Mouse (Mus musculus) megakaryocyte, embryonic 14.5 days (primary cell): ENCODE measurements around the gene Dnaic2. TPM values are rescaled to one million over a fixed set of nuclear protein-coding genes. Genes with fewer than 3 reads are reported as not detected.

Source experiments
- H3K27me3 ChIP-seq: replicated peaks from 2 replicates; pipeline ENCODE3; 2012; ENCODE audit warnings: inconsistent platforms
- H3K36me3 ChIP-seq: replicated peaks from 2 replicates; pipeline ENCODE3; 2012; ENCODE audit warnings: low read length, inconsistent platforms, mixed read lengths
- H3K4me1 ChIP-seq: 2 replicates; pipeline ENCODE4 v1.6.1; 2012; ENCODE audit warnings: inconsistent platforms
- H3K4me3 ChIP-seq: replicated peaks from 2 replicates; pipeline ENCODE3; 2012; ENCODE audit warnings: moderate library complexity, mild to moderate bottlenecking, inconsistent platforms
- H3K9me3 ChIP-seq: 2 replicates; pipeline ENCODE4 v1.6.1; 2012; ENCODE audit warnings: inconsistent platforms
- FLI1 ChIP-seq: IDR thresholded peaks from 2 replicates; pipeline ENCODE4 v1.6.1; 2012; ENCODE audit warnings: low read length, inconsistent platforms, mixed read lengths
- GATA1 ChIP-seq: IDR thresholded peaks from 3 replicates; pipeline ENCODE4 v1.6.1; 2012; ENCODE audit warnings: mixed read lengths, low read length, inconsistent platforms, borderline replicate concordance
- polyA plus RNA-seq: library from polyadenylated mRNA; stranded (reverse); fragments of >175 nt; gene quantifications from 2 replicates; pipeline ENCODE4 v1.2.3, GENCODE M21; 2012; ENCODE audit warnings: low replicate concordance; ENCODE audit not compliant: insufficient read depth

The Dnaic2 gene
- 7.0 TPM in 1 of 2 replicates, not detected in the other for polyA plus RNA-seq

GRCm38 (mm10) chr11:114726965-114727825 lies at the start of gene Dnaic2:
Gene Dnaic2, plus strand, starts transcription at chr11:114727408.
- Histone ChIP-seq H3K9me3 (peaks cover 21% of the 10 kb centered on the region), H3K4me3 (peak within 1 kb of the TSS; percentile 56), H3K36me3 (no peaks in the 10 kb centered on the region), H3K27me3 (peaks cover 76% of the 10 kb centered on the region), H3K4me1 (peaks cover 20% of the 10 kb centered on the region)
- TF ChIP-seq FLI1 (no peak), GATA1 (no peak)

- no peaks in the 10 kb centered on the region for H3K36me3 ChIP-seq
- H3K4me3 ChIP-seq, result peak overlapping the region; percentile 42
- TF ChIP-seq FLI1 (no peak), GATA1 (no peak)
- H3K27me3 ChIP-seq, result peaks cover 44% of the 10 kb centered on the region
- H3K9me3 ChIP-seq, result peaks cover 5% of the 10 kb centered on the region; the same call in 1 of the 2 replicates
- H3K4me1 ChIP-seq, result peaks cover 77% of the 10 kb centered on the region
Observed at GRCm38 (mm10) chr11:114679582-114679981, 47.6 kb upstream of the Dnaic2 start.

GRCm38 (mm10) chr11:114680291-114680690 lies 46.9 kb upstream of the Dnaic2 start:
- H3K36me3 ChIP-seq, result no peaks in the 10 kb centered on the region
- H3K27me3 ChIP-seq, result peaks cover 49% of the 10 kb centered on the region
- no peak overlapping the region for H3K4me3 ChIP-seq
- H3K9me3 ChIP-seq, result peaks cover 5% of the 10 kb centered on the region; the same call in 1 of the 2 replicates
- peaks cover 77% of the 10 kb centered on the region for H3K4me1 ChIP-seq
- no peak for TF ChIP-seq GATA1

- Histone ChIP-seq H3K4me1 (peaks cover 75% of the 10 kb centered on the region), H3K36me3 (no peaks in the 10 kb centered on the region), H3K27me3 (peaks cover 49% of the 10 kb centered on the region), H3K9me3 (peaks cover 5% of the 10 kb centered on the region; the same call in 1 of the 2 replicates), H3K4me3 (no peak overlapping the region)
- TF ChIP-seq FLI1 (no peak), GATA1 (no peak)
Observed at GRCm38 (mm10) chr11:114681054-114681453, 46.2 kb upstream of the Dnaic2 start.

GRCm38 (mm10) chr11:114682321-114682900 lies 44.8 kb upstream of the Dnaic2 start:
- TF ChIP-seq FLI1 (no peak), GATA1 (no peak)
- Histone ChIP-seq H3K4me1 (peaks cover 68% of the 10 kb centered on the region), H3K4me3 (peak overlapping the region; percentile 20), H3K9me3 (peaks cover 5% of the 10 kb centered on the region; the same call in 1 of the 2 replicates), H3K27me3 (peaks cover 44% of the 10 kb centered on the region), H3K36me3 (no peaks in the 10 kb centered on the region)

DNA sequence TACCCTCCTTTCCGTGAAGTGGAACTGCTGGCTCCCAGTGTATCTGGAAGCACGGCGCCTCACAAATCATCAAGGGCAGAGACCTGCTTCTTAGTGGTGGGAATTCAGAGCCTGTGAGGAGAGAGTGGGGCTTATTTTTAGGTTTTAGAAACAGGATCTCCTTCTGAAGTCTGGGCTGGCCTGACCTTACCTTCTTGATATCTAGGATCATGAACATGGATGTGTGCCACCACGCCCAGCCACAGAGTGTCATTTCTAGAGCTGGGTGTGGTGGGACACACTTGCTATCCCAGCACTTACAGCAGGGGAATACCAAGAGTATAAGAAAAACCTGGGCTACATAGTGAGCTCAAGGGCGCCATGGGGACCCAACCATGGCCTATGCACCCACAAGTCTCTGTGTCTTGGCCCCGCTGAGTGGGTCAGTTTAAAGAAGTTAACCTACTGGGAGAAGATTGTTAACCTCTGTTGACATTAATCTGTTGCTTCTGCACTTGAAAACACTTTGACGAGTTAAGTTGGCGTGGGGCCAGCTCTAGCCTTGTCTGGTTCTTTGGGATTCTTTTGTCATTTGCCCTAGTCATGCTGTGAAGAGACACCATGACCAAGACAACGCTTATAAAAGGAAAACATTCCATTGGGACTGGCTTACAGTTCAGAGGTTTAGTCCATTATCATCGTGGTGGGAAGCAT lies 44.0 kb upstream of the Dnaic2 start:
- TF ChIP-seq GATA1, result no peak
- TF ChIP-seq FLI1, result no peak
- H3K4me3 ChIP-seq, result no peak overlapping the region
- no peaks in the 10 kb centered on the region for H3K36me3 ChIP-seq
- H3K4me1 ChIP-seq, result peaks cover 67% of the 10 kb centered on the region
- peaks cover 5% of the 10 kb centered on the region; the same call in 1 of the 2 replicates for H3K9me3 ChIP-seq
- H3K27me3 ChIP-seq, result peaks cover 41% of the 10 kb centered on the region

GRCm38 (mm10) chr11:114683722-114684621 lies 43.2 kb upstream of the Dnaic2 start:
- H3K36me3 ChIP-seq, result no peaks in the 10 kb centered on the region
- TF ChIP-seq FLI1, result no peak
- TF ChIP-seq GATA1, result no peak
- peaks cover 38% of the 10 kb centered on the region for H3K27me3 ChIP-seq
- H3K4me3 ChIP-seq, result peak overlapping the region; percentile 47
- peaks cover 5% of the 10 kb centered on the region; the same call in 1 of the 2 replicates for H3K9me3 ChIP-seq
- H3K4me1 ChIP-seq, result peaks cover 61% of the 10 kb centered on the region

DNA sequence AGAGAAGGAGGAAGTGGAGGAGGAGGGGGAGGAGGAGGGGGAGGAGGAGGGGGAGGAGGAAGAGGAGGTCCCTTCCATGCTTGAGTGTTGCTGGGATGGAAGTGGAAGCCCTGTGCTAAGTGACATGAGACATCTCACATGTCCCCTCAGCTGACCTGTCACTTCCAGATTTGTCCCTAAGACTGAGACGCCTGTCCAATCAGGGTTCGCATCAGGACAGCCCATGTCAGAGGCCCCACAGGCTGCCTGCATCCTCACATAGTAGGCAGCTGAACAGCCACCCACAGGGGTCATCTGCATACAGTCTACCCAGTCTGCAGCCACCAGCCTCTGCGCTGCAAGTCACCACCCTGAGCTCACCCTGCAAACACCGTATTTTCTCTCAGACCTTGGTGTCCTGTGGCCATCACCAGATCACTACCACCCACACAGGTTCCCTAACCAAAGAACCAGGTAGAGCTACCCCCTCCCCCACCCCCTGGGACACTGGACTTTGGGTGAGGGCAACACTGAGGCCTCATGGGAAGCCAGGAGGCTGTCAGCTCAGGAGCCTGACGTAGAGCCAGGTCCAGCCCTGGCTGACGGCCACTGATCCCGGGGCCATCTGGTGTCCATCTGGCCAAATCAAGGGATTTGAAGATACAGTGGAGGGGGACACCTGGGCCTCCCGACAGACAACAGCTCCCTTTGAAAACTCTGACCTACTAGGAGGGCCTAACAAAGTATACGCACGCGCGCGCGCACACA lies 42.4 kb upstream of the Dnaic2 start:
- H3K36me3 ChIP-seq, result no peaks in the 10 kb centered on the region
- peaks cover 38% of the 10 kb centered on the region for H3K27me3 ChIP-seq
- H3K4me3 ChIP-seq, result no peak overlapping the region
- TF ChIP-seq GATA1, result no peak
- TF ChIP-seq FLI1, result no peak
- peaks cover 5% of the 10 kb centered on the region; the same call in 1 of the 2 replicates for H3K9me3 ChIP-seq
- H3K4me1 ChIP-seq, result peaks cover 52% of the 10 kb centered on the region
